Mouse (Mus musculus) left cerebral cortex, postnatal 14 days (tissue): ENCODE results near the gene Lacc1. TPM values are rescaled to one million over a fixed set of nuclear protein-coding genes. Genes with fewer than 3 reads are reported as not detected.
"Not testable (repeated sequence)": the region's sequence is repeated elsewhere in the genome, so short reads cannot be mapped to it uniquely, and the experiment has no call there.

ENCODE experiments used
- DNase-seq, 2 experiments: peaks; one replicate each; pipeline ENCODE4 v3.0.0; 2021 to 2022; ENCODE audit warnings: low spot score in 2 of 2, mixed read lengths in 1 of 2
- intact Hi-C: fragments of 180-260 bp; cut with DNase I; formaldehyde crosslinking; loops from one replicate; pipeline ENCODE4 v1.15.1; 2025
- total RNA-seq, 2 experiments: library from RNA; stranded (reverse); gene quantifications; 2 replicates each; pipeline ENCODE4 v1.2.3; 2021

The Lacc1 gene
- total RNA-seq, 2 experiments from 2014 or later, result 3.1 to 4.7 TPM

GRCm38 (mm10) chr14:77004740-77005139 lies 32.0 kb downstream of the Lacc1 start:
- intact Hi-C loops, result loop anchor here (5.0 kb wide), 2 partner anchors 52 to 127 kb away; no protein-coding TSS in a partner anchor
- DNase-seq, result peak; percentile 17 to 47

GRCm38 (mm10) chr14:76990351-76990750 lies 46.4 kb downstream of the Lacc1 start:
- intact Hi-C loops, DNase-seq: not testable (repeated sequence)

- no peak for DNase-seq
- intact Hi-C loops, result no loop called here
These were observed 54.9 kb downstream of the Lacc1 start for GRCm38 (mm10) chr14:76981781-76982180.

- DNase-seq, result no peak
- intact Hi-C loops, result no loop called here
These were observed 55.5 kb downstream of the Lacc1 start for GRCm38 (mm10) chr14:76981176-76981575.

GRCm38 (mm10) chr14:76979569-76979968 lies 57.1 kb downstream of the Lacc1 start:
- no peak for DNase-seq
- intact Hi-C loops, result no loop called here

Other genes starting within 250 kb of the Lacc1 start
- under 1 TPM; 0.68 to 0.78 TPM for gene Ccdc122, start 132 bp downstream of the Lacc1 start, total RNA-seq
- gene Enox1, start 119.9 kb upstream of the Lacc1 start, total RNA-seq, result 10 to 100 TPM; 50.6 to 51.7 TPM